Mouse (Mus musculus) T-helper 2 cell (primary cell): ENCODE data around the gene Gm20388.

Experiments
- in situ Hi-C: fragments of 300-600 bp; cut with MboI, MseI; formaldehyde crosslinking; loops from one replicate; pipeline ENCODE4 v1.15.1; 2025; ENCODE audit warnings: high pct_unique_total_duplicates

Gene Gm20388

GRCm38 (mm10) chr8:120517666-120518410, 607.2 kb downstream of the Gm20388 start:
- in situ Hi-C loops, result no loop called here

- in situ Hi-C loops, result no loop called here
These were observed 608.3 kb downstream of the Gm20388 start for GRCm38 (mm10) chr8:120518736-120519534.

DNA sequence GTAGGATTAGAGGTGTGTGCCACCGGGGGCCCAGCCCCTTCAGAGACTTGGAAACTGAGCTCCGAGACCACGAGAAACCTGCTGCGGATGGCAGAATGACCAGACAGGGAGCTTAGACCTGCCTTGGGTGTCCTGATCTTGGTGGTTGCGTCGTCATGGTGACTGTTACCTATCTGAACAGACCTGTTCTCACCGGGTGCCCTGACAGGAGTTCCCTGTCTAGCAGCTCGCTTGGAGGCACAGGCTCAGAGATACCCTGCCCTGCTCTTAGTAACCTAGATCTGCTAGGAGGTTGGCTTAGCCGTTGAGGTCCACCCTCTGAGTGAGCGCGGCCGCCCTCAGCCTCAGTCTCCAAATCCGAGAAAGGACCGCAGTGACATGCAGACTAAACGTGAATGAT, 609.6 kb downstream of the Gm20388 start:
- in situ Hi-C loops, result no loop called here

DNA sequence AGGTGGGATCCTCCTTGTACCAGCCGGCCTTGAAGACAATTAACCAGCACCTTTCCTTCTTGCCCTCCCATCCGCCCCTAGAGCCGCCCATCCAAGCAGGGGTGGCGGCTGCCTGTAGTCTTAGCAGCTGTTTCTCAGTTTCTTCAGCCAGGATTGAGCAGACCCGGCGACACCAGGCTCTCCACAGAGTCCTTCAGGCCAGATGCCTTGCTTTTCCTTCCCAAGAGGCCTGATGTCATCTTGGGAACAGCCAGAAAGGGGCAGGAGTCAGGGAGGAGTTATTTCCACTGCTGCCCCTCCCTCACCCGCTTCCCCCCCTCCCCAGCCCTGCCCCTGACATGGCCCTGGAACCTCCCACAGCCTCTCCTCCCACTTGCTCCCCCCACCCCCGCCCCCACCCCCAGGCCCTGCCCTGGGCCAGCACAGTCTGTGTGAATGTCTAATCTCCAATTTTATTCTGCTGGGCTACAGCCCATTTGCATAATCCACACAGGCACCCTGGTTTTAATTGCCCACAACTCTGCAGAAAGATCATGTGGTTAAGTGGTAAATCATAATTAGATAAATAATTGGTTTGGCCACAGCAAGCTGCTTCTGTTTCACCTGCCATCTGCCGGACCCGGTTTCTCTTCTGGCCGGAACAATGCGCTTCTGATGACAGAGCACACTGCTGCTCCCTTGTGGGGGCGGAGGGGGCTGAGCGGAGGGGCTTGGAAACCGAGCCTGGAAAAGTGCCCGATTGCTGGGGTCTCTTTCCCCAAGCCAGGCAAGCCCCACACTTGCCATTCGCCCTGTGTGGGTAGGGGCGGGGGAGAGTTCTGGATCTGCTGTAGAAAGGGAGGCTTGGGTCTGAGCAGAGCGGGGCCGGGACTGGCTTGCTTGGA, 610.3 kb downstream of the Gm20388 start:
- in situ Hi-C loops, result no loop called here

DNA sequence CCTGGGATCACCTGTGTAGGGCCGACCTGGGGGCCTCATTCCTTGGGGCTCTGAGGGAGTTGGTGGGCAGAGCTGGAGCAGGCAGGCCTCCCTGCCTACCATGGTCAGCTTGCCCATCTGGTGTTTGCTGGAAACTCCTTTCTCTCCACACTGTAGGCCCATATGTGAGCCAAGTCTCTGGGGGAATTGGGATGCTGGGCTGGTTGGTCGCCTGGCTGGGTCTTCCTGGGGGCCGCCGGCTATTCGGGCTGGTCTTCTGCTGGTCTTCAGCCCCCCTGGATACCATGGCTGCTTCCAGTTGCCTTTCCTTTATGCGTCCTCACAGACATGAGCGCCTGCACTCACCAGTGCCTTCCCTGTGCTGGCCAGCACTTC, 610.9 kb downstream of the Gm20388 start:
- in situ Hi-C loops, result no loop called here

DNA sequence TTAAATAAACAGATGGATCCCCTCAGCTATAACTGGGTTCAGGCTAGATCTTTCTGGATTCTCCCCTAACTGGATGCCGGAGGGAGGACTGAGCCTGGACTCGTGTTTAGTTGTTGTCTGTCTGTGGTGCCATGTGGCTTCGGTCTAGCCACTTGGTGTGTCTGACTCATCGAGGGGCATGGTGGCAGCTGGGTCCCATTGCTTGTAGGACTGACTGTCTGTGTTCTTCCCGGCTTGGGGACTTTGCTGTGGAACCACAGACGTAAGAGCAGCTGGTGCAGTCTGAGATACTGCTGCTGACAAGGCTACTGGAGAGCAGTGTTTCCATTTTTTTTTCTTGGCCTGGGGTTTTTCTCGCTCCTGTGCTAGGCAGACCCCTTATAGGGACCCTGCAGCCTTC, 613.0 kb downstream of the Gm20388 start:
- in situ Hi-C loops, result no loop called here

DNA sequence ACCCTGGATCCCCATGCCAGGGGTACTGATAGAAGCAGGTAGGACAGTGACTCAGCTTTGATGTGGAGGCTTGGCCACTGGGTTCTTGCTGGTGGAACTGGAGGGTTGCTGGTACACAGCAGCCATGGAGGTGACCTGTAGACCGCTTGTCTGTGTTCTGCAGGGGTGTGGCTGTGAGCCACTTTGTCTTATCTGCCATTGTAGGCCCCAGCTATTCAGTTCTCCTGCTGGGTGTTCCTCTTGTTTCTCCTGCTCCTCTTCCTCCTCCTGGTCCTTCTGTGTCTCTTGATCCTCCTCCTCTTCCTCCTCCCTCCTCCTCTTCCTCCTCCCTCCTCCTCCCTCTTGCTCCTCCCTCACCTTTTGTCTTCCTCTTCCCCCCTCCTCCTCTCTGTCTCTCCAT, 614.5 kb downstream of the Gm20388 start:
- in situ Hi-C loops, result no loop called here

DNA sequence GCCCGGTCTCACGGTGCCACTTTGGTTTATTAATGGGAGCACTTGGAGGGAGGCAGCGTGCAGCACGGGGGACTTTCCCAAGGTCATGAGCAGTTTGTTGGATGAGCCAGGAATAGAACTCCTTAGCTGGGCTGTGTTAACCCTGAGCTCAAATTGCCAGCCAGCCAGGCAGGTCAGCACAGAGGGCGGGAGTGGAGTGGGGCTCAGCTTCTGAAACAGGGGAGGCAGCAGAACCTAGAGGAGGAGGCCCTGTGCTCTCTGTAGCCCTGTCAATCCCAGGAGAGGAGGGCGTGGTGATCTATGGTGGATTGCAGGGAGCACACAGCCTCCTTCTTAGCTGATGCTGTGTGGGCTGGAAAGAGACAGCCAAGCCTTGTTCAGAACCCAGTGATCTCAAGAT, 615.2 kb downstream of the Gm20388 start:
- in situ Hi-C loops, result no loop called here

- in situ Hi-C loops, result no loop called here
These were observed 615.9 kb downstream of the Gm20388 start for GRCm38 (mm10) chr8:120526577-120526976.

DNA sequence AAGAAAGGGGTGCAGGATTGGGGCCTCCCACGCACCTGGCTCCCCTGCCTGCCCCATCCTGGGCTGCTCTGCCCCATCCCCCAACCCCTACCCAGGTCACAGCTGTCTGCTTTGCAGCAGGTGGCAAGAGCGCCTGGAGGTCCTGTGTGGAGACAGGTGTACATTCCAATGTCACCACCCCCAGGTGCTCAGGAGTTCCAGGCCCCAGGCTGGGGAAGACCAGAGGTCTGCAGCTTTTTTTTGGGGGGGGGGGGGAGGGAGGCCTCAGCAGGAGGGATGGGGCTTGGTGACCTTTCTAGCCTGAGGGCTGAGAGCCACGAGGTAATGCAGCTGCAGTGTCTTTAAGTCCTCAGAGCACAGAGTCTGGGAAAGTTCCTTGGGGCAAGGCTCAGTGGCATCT, 617.7 kb downstream of the Gm20388 start:
- in situ Hi-C loops, result no loop called here

- in situ Hi-C loops, result no loop called here
These were observed 618.6 kb downstream of the Gm20388 start for GRCm38 (mm10) chr8:120529226-120529625.

- in situ Hi-C loops, result no loop called here
These were observed 620.5 kb downstream of the Gm20388 start for GRCm38 (mm10) chr8:120530954-120531656.

GRCm38 (mm10) chr8:120531775-120532516, 621.3 kb downstream of the Gm20388 start:
- in situ Hi-C loops, result no loop called here

GRCm38 (mm10) chr8:120532517-120533215, 622.0 kb downstream of the Gm20388 start:
- in situ Hi-C loops, result no loop called here

DNA sequence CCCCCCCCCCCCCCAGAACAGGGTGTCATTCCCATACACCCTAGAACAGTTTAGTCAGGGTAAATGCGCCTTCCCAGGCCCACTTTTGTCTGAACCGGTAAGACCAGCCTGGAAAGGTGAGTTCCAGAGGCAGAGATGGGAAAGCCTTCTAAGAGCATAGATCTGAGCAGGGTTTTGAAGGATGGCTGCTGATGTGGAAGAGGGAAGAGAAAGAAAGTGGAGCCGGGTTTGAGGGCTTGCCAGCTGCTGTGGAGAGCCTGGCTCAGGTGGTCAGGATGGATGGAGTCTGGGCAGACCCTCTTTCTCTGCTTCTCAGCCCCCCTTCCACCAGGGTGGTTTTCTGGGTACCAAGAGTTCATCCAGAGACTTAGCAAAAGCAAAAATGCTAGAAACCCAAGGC, 622.7 kb downstream of the Gm20388 start:
- in situ Hi-C loops, result no loop called here

- in situ Hi-C loops, result no loop called here
These were observed 623.4 kb downstream of the Gm20388 start for GRCm38 (mm10) chr8:120534080-120534479.

GRCm38 (mm10) chr8:120534504-120535368, 624.1 kb downstream of the Gm20388 start:
- in situ Hi-C loops, result no loop called here

- in situ Hi-C loops, result no loop called here
These were observed 625.0 kb downstream of the Gm20388 start for GRCm38 (mm10) chr8:120535452-120536305.
